Mouse (Mus musculus) left cerebral cortex, postnatal 10 days (tissue): Measurements from ENCODE around the gene Tmbim4. TPM values are rescaled to one million over a fixed set of nuclear protein-coding genes. Genes with fewer than 3 reads are reported as not detected.
"Not testable (repeated sequence)": the region's sequence is repeated elsewhere in the genome, so short reads cannot be mapped to it uniquely, and the experiment has no call there.

Source experiments
- DNase-seq, 2 experiments: peaks; one replicate each; pipeline ENCODE4 v3.0.0; 2021 to 2022; ENCODE audit warnings: low spot score in 2 of 2, mixed read lengths in 1 of 2; ENCODE audit errors: extremely low spot score in 1 of 2
- intact Hi-C: fragments of 180-260 bp; cut with DNase I; formaldehyde crosslinking; loops from one replicate; pipeline ENCODE4 v1.15.1; 2025
- total RNA-seq, 2 experiments: library from RNA; stranded (reverse); gene quantifications; 2 replicates each; pipeline ENCODE4 v1.2.3; 2021

The Tmbim4 gene
- total RNA-seq, 2 experiments from 2014 or later = 60.2 to 60.9 TPM

DNA sequence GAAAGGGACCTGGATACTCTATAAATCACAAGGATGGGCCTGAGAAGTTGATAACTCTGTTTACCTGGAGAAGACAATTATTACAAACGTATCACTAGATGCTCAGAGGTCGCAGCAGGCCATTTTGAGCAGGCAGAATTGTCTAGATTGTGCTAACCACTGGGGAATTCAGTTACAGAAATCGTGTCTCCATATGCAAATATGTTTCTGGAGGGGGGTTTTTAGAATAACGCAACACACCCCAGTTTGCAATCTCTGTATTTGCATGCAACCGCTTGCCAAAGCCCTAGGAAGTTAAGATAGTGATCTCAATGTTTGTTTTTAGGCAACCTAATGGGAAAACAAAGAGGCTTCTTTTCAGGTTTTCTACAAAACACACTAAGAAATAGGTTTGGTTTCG, 10.2 kb upstream of the Tmbim4 start:
- DNase-seq = no peak
- intact Hi-C loops = no loop called here

DNA sequence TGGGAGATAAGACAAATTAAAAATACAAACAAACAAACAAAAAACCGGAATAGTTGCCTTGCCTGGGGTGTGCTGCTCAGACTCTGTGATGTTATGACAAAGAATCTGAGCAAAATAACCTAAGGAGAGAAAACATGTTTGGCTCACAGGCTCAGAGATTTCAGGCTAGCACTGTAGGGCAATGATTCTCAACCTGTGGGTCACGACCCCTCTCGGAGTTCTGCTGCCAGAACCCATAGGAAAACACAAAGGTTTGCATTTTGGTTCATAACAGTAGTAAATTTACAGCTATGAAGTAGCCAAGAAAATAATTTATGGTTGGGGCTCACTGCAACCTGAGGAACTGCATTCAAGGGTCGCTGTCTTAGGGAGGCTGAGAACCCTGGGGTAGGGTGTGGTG, 9.1 kb upstream of the Tmbim4 start:
- intact Hi-C loops = no loop called here
- DNase-seq = no peak

DNA sequence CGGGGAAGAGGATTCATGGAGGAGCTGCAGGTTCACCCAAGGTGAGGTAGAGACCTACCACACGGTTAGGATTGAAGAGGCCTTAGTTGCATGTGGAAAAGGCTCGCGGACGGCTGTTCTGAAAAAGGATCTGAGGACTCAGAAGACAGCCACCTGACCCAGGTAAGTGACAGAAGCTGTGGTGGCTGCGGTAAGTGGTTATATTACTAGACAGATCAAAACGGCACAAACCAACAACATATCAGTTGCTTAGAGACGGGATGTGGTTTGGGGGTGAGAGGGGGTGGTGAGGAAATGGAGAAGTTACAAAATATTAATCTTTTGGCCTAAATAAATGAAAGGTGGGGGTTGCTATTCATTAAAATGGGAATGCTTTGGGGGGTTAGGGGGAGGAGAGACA, 8.1 kb upstream of the Tmbim4 start:
- intact Hi-C loops = no loop called here

DNA sequence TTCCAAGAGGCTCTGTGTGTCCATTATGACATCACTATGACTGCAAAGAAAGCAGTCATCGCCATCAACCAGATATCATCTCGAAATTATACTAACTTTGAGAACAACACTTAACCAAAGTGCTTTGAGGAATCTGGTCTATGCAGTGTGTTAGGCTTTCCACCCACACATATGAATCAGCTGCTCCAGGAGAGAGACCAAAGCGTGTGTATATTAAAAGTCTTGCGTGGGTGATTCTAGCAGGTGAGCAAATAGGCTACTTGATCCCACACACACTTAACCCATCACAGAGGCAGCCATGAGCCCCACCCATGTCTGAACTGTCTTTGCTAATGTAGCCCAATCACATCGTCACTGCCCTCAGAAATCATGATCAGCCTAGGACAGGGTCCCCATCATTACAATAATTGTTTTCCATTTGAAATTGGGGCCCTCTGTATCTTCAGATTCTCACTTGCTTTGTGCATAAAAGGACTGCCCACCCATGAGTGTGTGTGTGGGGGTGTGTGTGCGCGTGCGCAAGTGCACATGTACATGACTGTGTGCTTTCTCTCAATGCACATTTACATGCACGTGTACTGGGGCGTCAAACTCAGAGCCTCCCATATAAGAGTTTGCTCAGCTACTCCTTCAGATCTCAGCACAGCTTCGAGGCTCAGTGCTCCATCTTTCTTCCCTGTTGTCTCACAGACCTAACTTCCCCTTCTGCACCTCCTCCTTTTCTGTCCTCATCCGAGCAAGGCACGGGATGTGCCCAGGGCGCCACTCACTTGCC, 4.1 kb upstream of the Tmbim4 start:
- intact Hi-C loops = no loop called here
- no peak for DNase-seq

More for the DNA sequence above, 8.1 kb upstream of the Tmbim4 start:
- no peak for DNase-seq

DNA sequence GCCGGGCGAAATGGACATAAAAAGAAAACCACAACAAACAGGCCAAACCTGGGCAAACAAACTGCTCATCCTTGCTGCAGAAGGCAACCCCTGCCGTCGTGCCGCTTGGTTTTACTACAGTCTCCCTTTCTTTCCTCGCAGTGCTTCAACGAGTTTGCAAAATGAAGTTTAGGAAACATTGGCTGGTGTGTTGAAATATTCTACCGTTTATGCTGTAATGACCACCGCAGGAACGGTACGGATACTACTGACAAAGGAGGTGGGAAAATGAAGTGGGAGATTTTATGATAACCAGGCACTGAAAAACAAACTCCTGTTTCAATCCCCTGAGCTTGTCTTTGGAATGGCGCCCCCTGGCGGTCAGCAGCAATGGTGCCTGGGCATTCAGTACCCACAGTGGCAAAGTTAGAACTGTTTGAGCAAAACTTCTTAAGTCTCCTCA, 592 bp downstream of the Tmbim4 start, which contains the start of gene Irak3:
Gene Irak3 (minus strand): TSS at position 170 of the 442 bp plus-strand sequence.
- intact Hi-C loops = loop anchor here (10.0 kb wide), 1 partner anchor 397 kb away; no protein-coding TSS in a partner anchor
- DNase-seq = peak; percentile 43 to 86

DNA sequence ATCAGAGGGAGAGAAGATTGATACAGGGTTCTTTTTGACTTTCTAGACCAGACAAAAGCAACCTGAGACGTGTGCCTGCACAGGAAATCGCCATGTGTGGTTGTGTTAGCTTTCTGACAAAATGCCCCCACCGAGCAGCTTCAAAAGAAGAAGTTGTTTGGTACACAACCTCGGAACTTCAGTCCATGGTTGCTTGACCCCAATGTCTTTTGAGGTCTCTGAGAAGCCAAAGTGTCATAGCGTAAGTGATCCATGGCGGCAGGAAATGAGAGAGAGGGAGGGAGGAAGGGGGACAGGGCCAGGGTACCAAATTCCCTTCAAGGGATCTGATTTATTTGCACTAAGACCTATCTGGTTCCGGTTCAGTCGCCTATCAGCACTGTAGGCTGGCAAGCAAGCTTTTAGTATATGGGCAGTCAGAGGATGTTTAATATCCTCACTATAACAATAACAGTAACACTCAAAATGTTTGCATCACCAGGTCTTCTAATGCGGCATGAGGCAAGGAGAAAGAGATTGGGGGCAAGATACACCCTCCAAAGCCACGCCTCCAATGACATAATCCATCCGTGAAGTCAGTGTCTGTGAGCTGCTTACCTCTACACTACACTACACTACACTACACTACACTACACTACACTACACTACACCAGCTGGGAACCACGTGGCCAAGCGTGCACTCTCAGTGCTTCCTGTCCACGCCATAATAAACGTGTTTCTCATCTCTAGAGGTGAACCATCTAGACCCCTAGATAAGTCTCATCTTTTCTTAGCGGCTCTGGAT, 1.3 kb downstream of the Tmbim4 start:
- no peak for DNase-seq
- intact Hi-C loops = loop anchor here (10.0 kb wide), 1 partner anchor 398 kb away; no protein-coding TSS in a partner anchor

DNA sequence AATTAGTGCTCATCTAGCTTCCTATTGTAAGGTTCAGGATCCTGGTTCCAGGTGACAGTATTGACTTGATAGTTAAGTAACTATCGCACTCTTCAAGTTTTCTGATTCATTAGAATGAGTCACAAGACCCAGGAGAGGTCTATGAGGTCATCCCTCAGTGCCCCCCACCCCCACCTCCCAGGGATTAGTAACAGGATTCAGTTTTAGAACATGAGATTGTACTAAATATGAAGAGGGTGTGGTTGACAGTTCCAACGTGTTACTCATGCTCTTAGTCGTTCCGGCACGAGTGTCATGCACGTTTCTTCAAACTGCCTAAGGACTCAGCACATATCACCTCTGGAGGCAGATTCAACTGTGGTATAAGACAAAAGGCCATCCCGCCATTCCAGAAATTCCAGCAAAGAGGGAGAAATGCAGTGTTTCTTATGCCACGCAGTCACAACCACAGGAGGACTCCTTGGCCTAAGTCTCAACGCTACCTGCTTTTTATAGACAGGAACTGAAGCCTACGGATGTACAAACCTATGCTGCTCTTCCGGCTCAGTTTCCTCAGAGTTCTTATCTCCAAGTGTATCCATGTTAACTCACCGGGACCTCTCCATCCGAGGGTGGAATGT, 3.3 kb downstream of the Tmbim4 start:
- intact Hi-C loops = loop anchor here (10.0 kb wide), 1 partner anchor 400 kb away; no protein-coding TSS in a partner anchor
- no peak for DNase-seq

DNA sequence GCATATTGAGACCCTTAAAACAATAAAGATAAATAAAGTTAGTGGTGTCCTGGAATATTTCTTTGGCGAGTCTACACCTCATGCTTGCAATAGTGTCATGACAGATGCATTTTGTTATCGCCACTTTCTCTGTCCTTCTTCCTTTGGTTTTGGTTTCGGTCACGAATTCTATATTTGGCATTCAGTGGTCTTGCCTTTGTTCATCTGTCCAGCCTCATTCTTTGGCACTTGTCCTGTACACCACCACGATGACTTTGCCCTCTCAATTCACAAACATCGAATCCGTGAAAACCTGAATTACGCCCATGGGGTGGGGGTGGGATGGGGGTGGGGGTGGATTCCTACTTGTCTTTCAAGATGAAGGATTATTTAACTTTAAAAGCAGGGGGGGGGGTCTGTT, 6.6 kb downstream of the Tmbim4 start:
- intact Hi-C loops = loop anchor here (10.0 kb wide), 1 partner anchor 403 kb away; no protein-coding TSS in a partner anchor
- DNase-seq = no peak

DNA sequence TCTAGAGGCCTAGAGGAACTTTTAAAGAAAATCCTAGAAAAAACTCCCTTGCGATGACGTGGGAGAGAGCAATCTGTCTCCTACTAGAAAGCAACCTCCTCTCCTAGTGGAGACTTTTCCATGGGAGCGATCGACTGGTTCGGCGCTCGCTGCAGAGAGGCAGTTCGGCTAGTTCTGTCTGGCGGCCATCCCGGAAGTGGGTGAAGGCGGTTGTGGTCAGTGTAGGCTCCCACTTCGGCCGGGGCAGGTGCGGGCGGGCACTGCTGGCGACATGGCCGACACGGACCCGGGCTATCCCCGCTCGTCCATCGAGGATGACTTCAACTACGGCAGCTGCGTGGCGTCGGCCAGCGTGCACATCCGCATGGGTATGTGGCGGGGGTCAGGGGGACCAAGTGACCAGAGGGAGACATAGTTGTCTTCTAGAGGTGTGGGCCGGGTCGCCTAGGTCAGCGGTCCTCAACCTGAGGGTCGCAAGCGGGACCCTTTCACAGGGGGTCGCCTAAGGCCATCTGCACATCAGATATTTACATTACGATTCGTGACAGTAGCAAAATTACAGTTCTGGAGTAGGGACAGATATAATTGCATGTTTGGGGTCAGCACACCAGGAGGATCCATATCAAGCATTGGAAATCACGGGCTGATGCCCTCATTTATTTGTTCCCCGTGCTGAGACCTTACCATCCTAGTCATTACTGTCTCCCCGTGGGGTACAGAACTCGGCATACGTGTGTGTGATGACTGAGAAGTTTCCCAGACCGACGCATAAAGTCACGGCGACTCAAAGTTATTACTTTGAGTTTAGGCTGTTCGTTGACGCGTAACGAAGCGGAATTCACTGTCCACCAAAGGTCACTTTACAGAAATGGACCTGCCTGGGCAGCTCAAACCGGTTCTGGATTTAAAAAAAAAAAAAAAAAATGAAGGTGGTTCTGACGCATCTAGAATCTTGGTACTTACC, 7.5 kb downstream of the Tmbim4 start:
- DNase-seq = peak; percentile 88 to 94

DNA sequence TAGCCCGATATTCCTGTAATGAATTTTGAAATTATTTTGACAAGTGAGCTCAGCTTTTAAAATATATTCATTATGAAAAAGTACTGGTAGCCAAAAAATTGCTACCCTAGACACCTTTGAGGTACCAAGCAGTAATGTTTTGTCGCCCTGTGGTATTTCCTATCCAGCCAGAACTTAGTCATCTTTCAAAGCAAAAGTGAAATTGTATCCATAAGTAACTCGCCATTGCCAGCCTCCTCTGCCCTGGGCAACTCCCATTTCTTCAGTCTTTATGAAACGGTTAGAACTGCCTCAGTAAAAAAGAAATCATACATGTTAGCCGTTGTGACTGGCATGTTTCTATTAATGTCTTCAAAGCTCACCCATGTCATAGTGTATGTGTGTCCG, 8.1 kb downstream of the Tmbim4 start:
- no peak for DNase-seq
- intact Hi-C loops = loop anchor here (10.0 kb wide), 1 partner anchor 405 kb away; no protein-coding TSS in a partner anchor

More for the DNA sequence above, 7.5 kb downstream of the Tmbim4 start:
- intact Hi-C loops = loop anchor here (10.0 kb wide), 1 partner anchor 404 kb away; no protein-coding TSS in a partner anchor

DNA sequence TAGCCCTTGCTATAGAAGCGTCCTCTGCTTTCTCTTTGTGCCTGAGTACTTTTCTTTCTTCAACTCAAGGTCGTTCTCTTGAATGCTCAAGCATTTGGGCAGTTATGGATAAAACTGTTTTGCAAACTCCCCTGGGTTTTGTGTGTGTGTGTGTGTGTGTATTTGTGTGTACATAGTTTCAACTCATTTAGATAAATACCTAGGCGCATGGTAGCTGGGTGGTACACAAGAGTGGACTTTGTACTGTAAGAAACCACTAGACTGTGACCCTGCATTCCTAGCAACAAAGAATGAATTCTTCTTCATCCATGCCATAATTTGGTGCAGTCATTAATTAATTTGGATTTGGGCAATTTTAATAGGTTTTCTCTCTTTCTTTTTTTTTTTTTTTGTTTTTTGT, 8.7 kb downstream of the Tmbim4 start:
- no peak for DNase-seq
- intact Hi-C loops = no loop called here

DNA sequence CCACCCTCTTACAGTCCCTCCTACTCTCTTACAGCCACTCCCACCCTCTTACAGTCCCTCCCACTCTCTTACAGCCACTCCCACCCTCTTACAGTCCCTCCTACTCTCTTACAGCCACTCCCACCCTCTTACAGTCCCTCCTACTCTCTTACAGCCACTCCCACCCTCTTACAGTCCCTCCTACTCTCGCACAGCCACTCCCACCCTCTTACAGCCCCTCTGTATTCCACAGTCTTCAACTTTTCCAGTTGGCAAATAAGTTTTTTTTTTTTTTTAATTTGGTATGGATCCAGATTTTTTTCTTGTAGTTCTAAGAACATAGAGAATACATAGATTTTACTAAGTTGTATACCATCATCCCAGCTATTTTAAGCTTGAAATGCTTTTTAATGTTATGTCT, 15.7 kb downstream of the Tmbim4 start:
- intact Hi-C loops, DNase-seq: not testable (repeated sequence)

DNA sequence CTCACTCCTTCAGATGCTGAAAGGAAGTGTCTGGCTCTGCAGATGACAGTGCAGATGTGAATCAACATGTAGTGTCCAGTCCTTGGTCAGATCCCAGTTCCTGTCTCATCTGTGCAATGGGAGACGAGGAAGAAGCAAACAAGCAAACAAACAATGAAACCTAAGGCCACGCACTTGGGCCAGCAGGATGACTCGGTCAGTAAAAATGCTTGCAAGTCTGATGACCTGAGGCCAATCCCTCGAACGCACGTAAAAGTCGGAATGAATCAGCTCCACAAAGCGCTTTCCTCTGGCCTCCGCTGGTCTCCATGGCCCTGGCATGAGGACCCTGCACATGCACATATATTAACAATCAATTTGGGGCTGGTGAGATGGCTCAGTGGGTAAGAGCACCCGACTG, 17.6 kb downstream of the Tmbim4 start:
- no peak for DNase-seq
- intact Hi-C loops = no loop called here

DNA sequence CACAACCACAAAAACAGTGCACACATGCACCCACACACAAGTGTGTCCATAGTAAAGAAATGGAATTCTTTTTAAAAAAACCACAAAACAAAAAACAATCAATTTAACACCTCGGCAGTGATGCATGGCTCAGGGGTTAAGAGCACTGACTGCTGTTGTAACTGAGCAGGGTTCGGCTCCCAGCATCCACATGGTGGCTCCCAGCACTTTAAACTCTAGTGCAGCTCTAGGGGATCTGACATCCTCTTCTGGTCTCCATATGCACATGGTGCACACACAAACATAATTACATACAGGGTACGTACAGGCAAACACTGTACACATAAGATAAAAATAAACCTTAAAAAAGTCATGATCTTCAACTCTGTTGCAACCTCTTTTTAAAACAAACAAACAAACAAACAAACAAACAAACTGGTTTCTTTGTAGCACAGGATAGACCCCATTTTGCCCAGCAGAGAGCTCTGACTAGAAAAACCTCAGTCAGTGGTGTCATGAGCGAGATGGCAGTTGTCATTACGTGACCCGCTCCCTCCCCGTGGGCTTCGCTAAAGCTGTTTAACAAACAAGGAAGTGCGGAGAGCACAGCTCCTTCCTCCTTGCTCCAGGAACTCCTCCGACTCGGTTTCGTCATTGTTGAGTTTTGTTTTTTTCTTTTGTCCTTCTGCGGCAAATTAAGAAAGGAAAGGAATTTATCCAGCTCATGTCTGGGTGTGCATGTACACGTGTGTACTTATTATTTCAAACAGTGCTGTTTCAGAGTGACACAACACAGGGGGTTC, 18.4 kb downstream of the Tmbim4 start:
- intact Hi-C loops = no loop called here
- peak in 1 of 2 experiments; percentile 26 for DNase-seq

DNA sequence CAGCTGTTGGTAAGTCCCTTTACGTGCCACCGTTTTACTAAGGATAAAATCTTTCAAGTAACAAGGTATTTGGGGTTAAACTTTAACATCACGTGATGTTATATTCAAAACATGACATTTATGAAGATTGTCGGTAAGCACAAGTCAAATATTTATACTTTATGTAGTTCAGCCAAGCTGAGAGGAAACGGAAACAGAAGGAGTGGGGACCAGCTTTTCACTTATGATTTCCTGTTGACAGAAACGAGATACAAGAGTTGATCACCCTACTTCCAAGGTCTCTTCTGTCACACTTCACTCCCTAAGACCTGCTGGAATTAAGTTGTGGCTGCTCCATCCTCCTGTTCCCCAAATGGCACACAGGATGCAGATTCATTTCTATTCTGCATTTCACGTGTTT, 19.4 kb downstream of the Tmbim4 start:
- intact Hi-C loops = no loop called here
- DNase-seq = no peak

DNA sequence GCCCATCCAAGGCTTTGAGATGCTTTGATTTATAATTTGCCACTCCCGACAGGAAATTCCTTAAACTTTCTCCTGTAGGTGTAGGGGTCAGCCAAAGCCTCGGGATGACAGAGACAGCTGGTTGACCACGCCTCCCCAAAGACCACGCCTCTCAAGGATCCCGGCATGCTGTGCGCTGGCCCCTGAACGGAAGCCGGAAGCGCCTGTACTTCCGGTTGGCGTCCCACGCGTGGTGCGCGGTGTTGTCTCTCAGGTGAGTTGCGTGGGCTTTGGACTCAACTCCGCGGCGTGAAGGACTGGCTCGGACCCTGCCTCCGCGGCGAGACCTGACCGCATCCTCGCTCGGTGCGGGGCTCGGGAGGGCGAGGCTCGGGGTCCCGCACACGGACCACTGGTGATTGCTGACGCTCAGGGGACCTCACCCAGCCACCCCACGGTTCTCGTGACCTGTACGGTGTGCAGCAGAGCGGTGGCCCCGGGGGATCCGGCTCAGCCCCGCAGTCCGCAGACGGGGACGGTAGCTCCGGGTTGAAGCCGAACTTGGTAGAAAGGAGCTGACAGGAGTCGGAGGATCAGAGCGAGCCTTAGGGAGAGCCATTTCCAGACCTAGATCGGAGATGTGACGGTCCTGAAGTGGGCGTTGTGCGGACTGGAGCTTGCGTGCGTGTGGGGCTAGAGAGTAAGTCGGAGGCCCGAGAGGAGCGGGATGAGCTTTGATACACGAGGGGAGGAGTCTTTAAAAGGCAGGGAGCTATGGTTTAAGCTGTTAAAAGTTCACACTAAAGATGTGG, 25.7 kb downstream of the Tmbim4 start, which contains the start of gene Llph:
Gene Llph (plus strand): TSS at position 200 of the 791 bp plus-strand sequence.
- DNase-seq = peak; percentile 74 to 92
- intact Hi-C loops = no loop called here

DNA sequence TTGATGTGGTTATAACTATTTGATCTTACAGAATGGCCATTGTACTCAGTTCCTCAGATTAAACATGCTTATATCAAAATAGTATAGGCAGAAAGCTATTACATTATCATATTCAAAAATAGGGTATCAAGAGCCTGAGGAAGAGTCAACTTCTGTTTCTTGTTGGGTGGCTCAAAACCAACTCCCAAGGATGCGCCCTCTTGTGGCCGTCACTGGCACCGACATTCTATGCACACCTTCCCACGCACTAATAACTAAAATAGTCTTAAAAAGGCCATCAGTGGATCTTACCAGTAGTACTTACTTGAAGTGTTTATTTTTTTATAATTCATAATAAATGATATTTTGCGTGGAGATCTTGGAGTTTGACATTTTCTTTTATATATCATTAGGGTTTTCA, 30.3 kb downstream of the Tmbim4 start:
- DNase-seq = peak in 1 of 2 experiments; percentile 71
- intact Hi-C loops = no loop called here
